Mouse (Mus musculus) adrenal gland, adult (tissue): Measurements from ENCODE around the gene Gm3591.
"Not testable (repeated sequence)": the region's sequence is repeated elsewhere in the genome, so short reads cannot be mapped to it uniquely, and the experiment has no call there.

Experiments
- DNase-seq, 2 experiments: peaks; one replicate each; pipeline ENCODE4 v3.0.0; 2022 to 2023; ENCODE audit warnings: low spot score in 1 of 2; ENCODE audit not compliant: inconsistent age in 2 of 2

Gene Gm3591

DNA sequence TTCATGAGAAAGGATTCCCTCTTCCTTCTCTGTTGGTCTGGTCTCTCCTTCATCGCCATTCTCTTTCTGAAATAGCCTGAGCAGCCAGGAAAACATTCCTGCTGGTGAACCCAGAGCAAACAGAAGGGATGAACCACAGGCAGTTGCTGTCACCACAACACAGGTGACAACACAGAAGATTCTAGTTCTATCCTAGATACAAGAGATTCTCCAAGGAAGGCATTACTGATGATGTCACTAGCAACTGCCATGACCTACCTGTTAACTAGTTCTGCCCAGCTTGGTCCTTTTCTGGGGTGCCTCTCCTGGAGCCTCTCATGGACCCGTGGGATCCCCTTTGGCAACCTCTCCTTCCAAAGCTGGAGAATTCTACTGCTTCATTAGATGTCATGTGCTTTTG lies at the start of gene Gm3591:
TSS of gene Gm3591 (minus strand) at position 101 of the 400 bp plus-strand sequence.
- not testable (repeated sequence) for DNase-seq

DNA sequence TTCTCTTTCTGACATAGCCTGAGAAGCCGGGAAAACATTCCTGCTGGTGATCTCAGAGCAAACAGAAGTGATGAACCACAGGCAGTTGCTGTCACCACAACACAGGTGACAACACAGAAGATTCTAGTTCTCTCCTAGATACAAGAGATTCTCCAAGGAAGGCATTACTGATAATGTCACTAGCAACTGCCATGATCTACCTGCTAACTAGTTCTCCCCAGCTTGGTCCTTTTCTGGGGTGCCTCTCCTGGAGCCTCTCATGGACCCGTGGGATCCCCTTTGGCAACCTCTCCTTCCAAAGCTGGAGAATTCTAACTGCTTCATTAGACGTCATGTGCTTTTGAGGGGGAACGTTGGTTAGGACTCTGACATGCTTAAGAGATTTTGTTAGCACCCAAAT lies 32.2 kb upstream of the Gm3591 start, which contains the start of gene Gm3594:
TSS of gene Gm3594 (minus strand) at position 101 of the 400 bp plus-strand sequence.
- DNase-seq = not testable (repeated sequence)

DNA sequence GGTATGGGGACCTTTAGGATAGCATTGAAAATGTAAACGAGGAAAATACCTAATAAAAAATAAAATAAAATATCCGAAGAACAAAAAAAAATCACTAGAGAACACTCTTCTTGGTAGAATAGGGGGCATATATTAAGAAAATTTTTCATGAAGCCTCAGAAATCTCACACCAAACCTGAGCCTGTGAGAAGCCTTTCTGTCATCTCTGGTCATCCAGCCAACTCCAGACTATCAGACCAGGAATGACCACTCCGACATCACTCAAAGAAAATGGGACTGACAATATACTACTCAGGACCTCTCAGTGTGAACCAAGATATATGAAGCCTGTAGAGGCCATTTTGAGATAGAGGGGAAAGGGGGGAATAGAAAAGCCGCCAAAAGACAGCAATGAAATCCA lies 28.5 kb upstream of the Gm3591 start:
- DNase-seq = peak in 1 of 2 experiments; percentile 18

DNA sequence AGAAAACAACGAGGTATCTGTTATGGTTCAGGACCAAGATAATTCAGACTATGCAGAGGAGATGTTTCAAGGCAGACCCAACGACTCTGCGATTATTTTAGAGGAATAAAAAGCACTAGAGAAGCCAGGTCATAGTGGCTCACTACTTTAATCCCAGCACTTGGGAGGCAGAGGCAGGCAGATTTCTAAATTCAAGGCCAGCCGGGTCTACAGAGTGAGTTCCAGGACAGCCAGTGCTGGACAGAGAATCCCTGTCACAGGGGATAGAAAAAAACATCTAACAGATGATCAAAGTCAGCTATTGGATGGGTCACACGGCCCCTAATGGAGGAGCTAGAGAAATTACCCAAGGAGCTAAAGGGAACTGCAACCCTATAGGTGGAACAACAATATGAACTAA lies 27.9 kb upstream of the Gm3591 start:
- DNase-seq = peak in 1 of 2 experiments; percentile 24

DNA sequence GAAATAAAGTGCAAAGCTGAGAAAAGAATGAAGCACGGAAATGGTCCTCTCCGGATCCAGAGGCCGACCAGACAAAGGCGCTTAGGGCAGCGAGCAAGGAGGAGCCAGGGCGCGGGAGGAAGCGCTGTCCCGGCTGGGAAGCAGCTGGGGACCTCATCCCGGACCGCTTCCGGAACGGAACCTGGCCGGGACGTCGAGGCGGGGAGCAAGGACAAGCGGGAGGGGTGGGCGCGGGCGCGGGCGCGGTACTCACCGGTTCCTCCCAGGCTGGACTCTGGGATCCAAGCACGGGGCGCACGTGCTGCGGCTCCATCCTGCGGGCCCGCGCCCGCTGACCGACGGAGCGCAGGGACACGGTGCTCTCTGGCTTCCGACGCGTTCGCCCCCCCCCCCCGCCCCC lies 14.5 kb upstream of the Gm3591 start:
- peak; percentile 24 to 57 for DNase-seq

DNA sequence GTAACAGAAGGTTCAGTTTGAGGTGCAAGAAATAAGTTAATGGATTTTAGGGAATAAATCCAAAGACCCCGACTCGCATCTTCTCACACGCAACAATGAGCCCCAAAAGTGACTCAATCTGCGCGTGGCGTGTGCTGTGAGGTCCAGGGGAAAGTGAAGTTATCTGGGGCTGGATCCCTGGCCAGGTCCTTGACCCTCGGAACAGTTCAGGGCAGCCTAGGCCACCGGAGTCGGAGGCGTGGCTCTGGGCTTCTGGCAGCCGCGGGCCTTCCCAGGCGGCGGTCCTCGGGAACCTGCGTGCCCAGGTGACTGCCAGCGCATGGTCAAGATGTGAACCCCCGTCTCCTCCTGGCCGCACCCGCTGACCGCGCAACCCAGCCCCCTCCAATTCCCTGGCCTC lies 14.1 kb upstream of the Gm3591 start:
- not testable (repeated sequence) for DNase-seq

DNA sequence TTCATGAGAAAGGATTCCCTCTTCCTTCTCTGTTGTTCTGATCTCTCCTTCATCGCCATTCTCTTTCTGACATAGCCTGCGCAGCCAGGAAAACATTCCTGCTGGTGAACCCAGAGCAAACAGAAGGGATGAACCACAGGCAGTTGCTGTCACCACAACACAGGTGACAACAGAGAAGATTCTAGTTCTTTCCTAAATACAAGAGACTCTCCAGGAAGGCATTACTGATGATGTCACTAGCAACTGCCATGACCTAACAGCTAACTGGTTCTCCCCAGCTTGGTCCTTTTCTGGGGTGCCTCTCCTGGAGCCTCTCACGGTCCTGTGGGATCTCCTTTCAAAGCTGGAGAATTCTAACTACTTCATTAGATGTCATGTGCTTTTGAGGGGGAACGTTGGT lies 22.1 kb downstream of the Gm3591 start, which contains the start of gene Gm16440:
TSS of gene Gm16440 (minus strand) at position 101 of the 400 bp plus-strand sequence.
- DNase-seq = not testable (repeated sequence)
